Mouse (Mus musculus) embryonic facial prominence, embryonic 10.5 days (tissue): ENCODE results near the gene Lrrtm4. TPM values are rescaled to one million over a fixed set of nuclear protein-coding genes. Genes with fewer than 3 reads are reported as not detected.

Experiments
- DNase-seq: peaks from one replicate; pipeline ENCODE4 v3.0.0-alpha.2; 2017; ENCODE audit warnings: low spot score
- H3K27ac ChIP-seq: fragments of 300-500 bp; sonication (generic); replicated peaks from 2 replicates; pipeline ENCODE4 v1.5.1; 2016; ENCODE audit warnings: mild to moderate bottlenecking
- H3K27me3 ChIP-seq: fragments of 300-500 bp; sonication (generic); replicated peaks from 2 replicates; pipeline ENCODE4 v1.6.1; 2016; ENCODE audit warnings: low read depth, mild to moderate bottlenecking; ENCODE audit not compliant: poor library complexity, severe bottlenecking
- H3K36me3 ChIP-seq: fragments of 300-500 bp; sonication (generic); replicated peaks from 2 replicates; pipeline ENCODE4 v1.6.1; 2016; ENCODE audit warnings: mild to moderate bottlenecking, moderate library complexity
- H3K4me1 ChIP-seq: fragments of 300-500 bp; sonication (generic); 2 replicates; pipeline ENCODE4 v1.6.1; 2016
- H3K4me3 ChIP-seq: fragments of 300-500 bp; sonication (generic); 2 replicates; pipeline ENCODE4 v1.5.1; 2016; ENCODE audit warnings: mild to moderate bottlenecking, moderate library complexity
- H3K9me3 ChIP-seq: fragments of 300-500 bp; sonication (generic); 2 replicates; pipeline ENCODE4 v1.6.1; 2016; ENCODE audit warnings: mild to moderate bottlenecking
- WGBS: fragments of 180-500 bp; shearing (Covaris S2); methylation state at CpG from one replicate; pipeline ENCODE4 v1.1.7; 2016; 5-methylcytosine and 5-hydroxymethylcytosine counted together
- polyA plus RNA-seq: library from polyadenylated mRNA; unstranded; fragments of >200 nt; fragmentation: Nextera tagmentation; extraction: Ambion mirVana; gene quantifications from 2 replicates; pipeline ENCODE4 v1.2.1, GENCODE M21; 2016

The Lrrtm4 gene
- 0.65 and 0.75 TPM in 2 replicates for polyA plus RNA-seq

DNA sequence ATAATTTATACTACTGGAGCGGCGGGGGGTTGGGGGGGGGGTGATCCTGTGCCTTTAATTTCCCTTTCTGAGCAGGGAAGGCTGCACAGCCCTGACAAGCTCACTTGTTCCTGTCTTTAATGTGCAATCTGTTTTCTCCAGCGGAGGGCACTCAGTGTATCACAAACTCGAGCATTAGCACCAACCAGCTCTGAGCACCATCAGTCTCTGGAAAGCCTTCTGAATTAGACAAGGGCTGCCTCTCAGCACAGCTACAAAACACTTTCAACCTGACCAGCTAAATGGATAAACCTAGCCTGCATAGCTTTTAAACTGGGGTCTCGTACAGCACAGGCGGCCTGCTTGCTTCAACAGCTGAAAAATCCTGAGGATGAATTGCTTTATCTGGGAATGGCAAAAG is at the start of gene Lrrtm4:
TSS of gene Lrrtm4 (plus strand) at position 113 of the 400 bp plus-strand sequence.
- H3K36me3 ChIP-seq = no peaks in the 10 kb centered on the region
- H3K27ac ChIP-seq = no peak within 1 kb of the TSS
- peaks cover 4% of the 10 kb centered on the region; the same call in 1 of the 2 replicates for H3K4me1 ChIP-seq
- WGBS = 15% methylated on average over 6 of the region's 6 CpGs
- H3K4me3 ChIP-seq = peak within 1 kb of the TSS; percentile 53
- H3K9me3 ChIP-seq = no peaks in the 10 kb centered on the region
- H3K27me3 ChIP-seq = no peaks in the 10 kb centered on the region
- DNase-seq = peak; percentile 19

- DNase-seq = peak; percentile 16
- 3% methylated on average over 14 of the region's 14 CpGs for WGBS
- Histone ChIP-seq H3K27me3 (no peaks in the 10 kb centered on the region), H3K9me3 (no peaks in the 10 kb centered on the region), H3K27ac (no peak overlapping the region), H3K36me3 (no peaks in the 10 kb centered on the region), H3K4me3 (peak overlapping the region; percentile 53), H3K4me1 (peaks cover 4% of the 10 kb centered on the region; the same call in 1 of the 2 replicates)
Observed at GRCm38 (mm10) chr6:80019189-80019860, 648 bp downstream of the Lrrtm4 start.

- no peak for DNase-seq
- peaks cover 4% of the 10 kb centered on the region; the same call in 1 of the 2 replicates for H3K4me1 ChIP-seq
- no peak overlapping the region for H3K27ac ChIP-seq
- WGBS = 12% methylated on average over 10 of the region's 10 CpGs
- H3K9me3 ChIP-seq = no peaks in the 10 kb centered on the region
- H3K4me3 ChIP-seq = peak overlapping the region; percentile 53
- no peaks in the 10 kb centered on the region for H3K27me3 ChIP-seq
- H3K36me3 ChIP-seq = no peaks in the 10 kb centered on the region
Observed at GRCm38 (mm10) chr6:80019861-80020230, 1.2 kb downstream of the Lrrtm4 start.

DNA sequence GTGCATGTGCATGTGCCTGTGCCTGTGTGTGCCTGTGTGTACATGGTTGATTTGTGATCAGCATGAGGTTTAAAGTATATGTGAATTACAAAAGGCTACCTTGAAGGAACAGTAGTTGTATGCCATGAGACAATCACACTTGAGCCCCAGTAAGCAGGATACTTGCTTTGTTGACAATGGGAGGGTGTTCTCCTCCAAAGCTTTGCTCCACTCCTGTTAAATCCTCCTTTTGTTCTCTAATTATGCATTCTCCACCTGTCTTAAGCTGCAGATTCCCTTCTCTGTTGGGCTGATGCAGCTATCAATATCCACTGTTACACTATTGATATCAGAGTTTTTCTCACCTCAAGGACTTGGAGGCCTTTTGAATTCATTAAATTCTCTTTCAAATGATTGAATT is 38.2 kb downstream of the Lrrtm4 start:
- H3K9me3 ChIP-seq = no peaks in the 10 kb centered on the region
- H3K4me3 ChIP-seq = no peak overlapping the region
- DNase-seq = no peak
- H3K4me1 ChIP-seq = no peaks in the 10 kb centered on the region
- H3K27me3 ChIP-seq = no peaks in the 10 kb centered on the region
- H3K36me3 ChIP-seq = no peaks in the 10 kb centered on the region
- no peak overlapping the region for H3K27ac ChIP-seq

GRCm38 (mm10) chr6:80078001-80078400 is 59.3 kb downstream of the Lrrtm4 start:
- no peak for DNase-seq
- Histone ChIP-seq H3K36me3 (no peaks in the 10 kb centered on the region), H3K27me3 (no peaks in the 10 kb centered on the region), H3K4me1 (no peaks in the 10 kb centered on the region), H3K27ac (no peak overlapping the region), H3K4me3 (no peak overlapping the region), H3K9me3 (no peaks in the 10 kb centered on the region)
- 93% methylated on average over 2 of the region's 2 CpGs for WGBS

GRCm38 (mm10) chr6:80079290-80079689 is 60.6 kb downstream of the Lrrtm4 start:
- no peak overlapping the region for H3K27ac ChIP-seq
- H3K4me1 ChIP-seq = no peaks in the 10 kb centered on the region
- H3K9me3 ChIP-seq = no peaks in the 10 kb centered on the region
- H3K36me3 ChIP-seq = no peaks in the 10 kb centered on the region
- 76% methylated on average over 6 of the region's 6 CpGs for WGBS
- no peaks in the 10 kb centered on the region for H3K27me3 ChIP-seq
- H3K4me3 ChIP-seq = no peak overlapping the region
- DNase-seq = no peak

DNA sequence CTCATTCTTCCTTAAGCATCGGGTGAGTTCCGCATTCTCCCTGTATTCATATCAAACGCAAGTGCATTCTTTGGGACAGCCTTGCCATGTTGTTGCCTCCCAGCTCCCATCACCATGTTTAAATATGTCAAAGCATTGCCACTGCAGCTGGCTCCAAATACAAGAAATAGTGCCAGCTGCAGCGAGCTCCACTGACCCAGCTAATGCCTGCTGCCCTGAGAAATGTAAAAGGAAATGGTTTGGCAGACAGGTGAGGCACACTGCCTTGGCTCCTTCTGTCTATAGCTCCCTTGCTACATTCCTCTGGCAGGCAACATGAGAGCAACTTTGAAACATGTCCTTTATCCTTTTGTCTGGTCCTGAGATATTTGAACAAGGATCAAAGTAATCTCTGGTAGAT is 76.2 kb downstream of the Lrrtm4 start:
- Histone ChIP-seq H3K9me3 (no peaks in the 10 kb centered on the region), H3K4me1 (no peaks in the 10 kb centered on the region), H3K36me3 (no peaks in the 10 kb centered on the region), H3K27ac (no peak overlapping the region), H3K27me3 (no peaks in the 10 kb centered on the region), H3K4me3 (no peak overlapping the region)
- 90% methylated on average over 4 of the region's 4 CpGs for WGBS
- DNase-seq = no peak

DNA sequence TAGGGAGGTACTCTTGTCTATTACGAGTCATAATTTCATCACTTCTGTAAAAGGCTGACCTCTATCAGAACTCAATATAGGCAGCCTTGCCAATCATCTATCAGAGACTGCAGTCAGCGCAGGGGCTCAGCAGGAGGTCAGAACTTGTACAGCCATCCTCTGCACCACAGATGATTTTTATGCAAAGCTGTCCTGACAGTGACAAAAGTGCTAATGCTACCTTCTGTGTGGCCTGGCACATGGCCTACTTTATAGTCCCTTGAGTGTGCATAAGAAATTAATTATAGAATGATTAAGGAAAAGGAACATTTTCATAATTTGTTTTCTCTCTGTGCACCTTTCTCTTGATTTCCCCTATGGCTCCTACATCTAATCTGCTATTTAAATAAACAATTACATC is 86.7 kb downstream of the Lrrtm4 start:
- Histone ChIP-seq H3K4me3 (no peak overlapping the region), H3K36me3 (no peaks in the 10 kb centered on the region), H3K27me3 (no peaks in the 10 kb centered on the region), H3K4me1 (no peaks in the 10 kb centered on the region), H3K9me3 (no peaks in the 10 kb centered on the region), H3K27ac (no peak overlapping the region)
- no peak for DNase-seq
- WGBS = 82% methylated on average over 2 of the region's 2 CpGs

DNA sequence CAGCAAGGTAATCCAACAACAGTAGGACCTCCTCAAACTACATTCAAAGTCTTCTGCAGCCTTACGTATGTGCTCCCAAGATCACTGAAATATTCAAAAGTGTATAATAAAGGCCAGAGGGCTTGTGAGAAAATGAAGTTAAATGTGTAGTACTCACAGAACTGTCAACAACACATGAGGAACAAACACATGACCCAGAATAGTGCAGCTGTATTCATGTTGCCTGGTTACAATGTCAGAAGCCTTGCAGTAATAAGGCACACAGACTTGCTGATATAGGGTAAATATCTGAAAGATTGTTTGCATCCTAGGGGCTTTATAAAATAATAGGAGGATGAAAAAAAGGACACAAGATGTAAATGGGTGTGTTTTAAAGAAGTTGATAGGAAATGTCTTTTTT is 87.2 kb downstream of the Lrrtm4 start:
- 91% methylated on average over 1 of the region's 1 CpGs for WGBS

GRCm38 (mm10) chr6:80126419-80126818 is 107.7 kb downstream of the Lrrtm4 start:
- Histone ChIP-seq H3K27ac (no peak overlapping the region), H3K9me3 (no peaks in the 10 kb centered on the region), H3K4me3 (no peak overlapping the region), H3K27me3 (no peaks in the 10 kb centered on the region), H3K36me3 (no peaks in the 10 kb centered on the region), H3K4me1 (no peaks in the 10 kb centered on the region)
- no peak for DNase-seq
- 87% methylated on average over 1 of the region's 1 CpGs for WGBS

More for the DNA sequence above, 87.2 kb downstream of the Lrrtm4 start:
- Histone ChIP-seq H3K4me1 (no peaks in the 10 kb centered on the region), H3K27ac (no peak overlapping the region), H3K27me3 (no peaks in the 10 kb centered on the region), H3K9me3 (no peaks in the 10 kb centered on the region), H3K4me3 (no peak overlapping the region), H3K36me3 (no peaks in the 10 kb centered on the region)
- DNase-seq = no peak

DNA sequence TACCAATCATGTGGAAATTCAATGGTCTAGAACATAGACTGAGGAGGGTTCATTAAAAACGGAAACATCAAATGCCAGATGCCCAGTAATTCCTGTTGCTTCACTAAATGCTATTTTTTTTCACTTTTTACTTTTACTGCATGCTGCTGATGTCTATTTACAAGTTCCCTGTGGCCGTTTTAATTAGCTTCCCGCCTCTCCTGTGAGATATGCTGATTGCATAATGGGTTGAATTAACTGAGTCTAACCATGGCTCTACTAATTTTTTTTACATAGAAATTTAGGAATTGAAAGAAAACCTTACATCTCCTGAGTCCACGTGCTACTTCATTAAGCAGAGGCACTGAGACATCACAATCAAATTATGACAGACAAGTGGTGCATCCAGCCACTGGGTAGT is 143.9 kb downstream of the Lrrtm4 start:
- Histone ChIP-seq H3K4me3 (no peak overlapping the region), H3K27me3 (no peaks in the 10 kb centered on the region), H3K4me1 (no peaks in the 10 kb centered on the region), H3K27ac (no peak overlapping the region), H3K36me3 (no peaks in the 10 kb centered on the region), H3K9me3 (no peaks in the 10 kb centered on the region)
- DNase-seq = no peak
- 73% methylated on average over 4 of the region's 4 CpGs for WGBS

DNA sequence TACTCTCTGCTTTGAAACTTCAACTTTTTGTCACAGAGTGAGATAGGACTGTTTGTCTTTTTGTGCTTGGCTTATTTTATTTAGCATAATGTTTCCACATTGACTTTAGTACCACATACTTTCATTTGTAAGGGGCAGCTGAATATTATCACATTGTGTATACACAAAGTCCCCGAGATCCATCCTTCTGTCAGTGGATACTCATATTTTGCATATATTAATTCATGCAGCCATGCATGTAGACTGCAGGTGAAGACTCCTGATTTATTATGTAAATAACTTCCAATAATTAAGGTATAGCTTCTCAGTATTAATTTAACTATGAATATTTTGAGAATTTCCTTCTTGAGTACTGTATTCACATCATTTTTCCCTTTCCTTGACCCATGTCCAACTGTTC is 163.2 kb downstream of the Lrrtm4 start:
- no peak overlapping the region for H3K4me3 ChIP-seq
- DNase-seq = no peak
- no peaks in the 10 kb centered on the region for H3K36me3 ChIP-seq
- no peaks in the 10 kb centered on the region for H3K4me1 ChIP-seq
- WGBS = 89% methylated on average over 1 of the region's 1 CpGs
- H3K27ac ChIP-seq = no peak overlapping the region
- no peaks in the 10 kb centered on the region for H3K9me3 ChIP-seq
- H3K27me3 ChIP-seq = no peaks in the 10 kb centered on the region

GRCm38 (mm10) chr6:80182353-80182752 is 163.7 kb downstream of the Lrrtm4 start:
- Histone ChIP-seq H3K36me3 (no peaks in the 10 kb centered on the region), H3K4me1 (no peaks in the 10 kb centered on the region), H3K27me3 (no peaks in the 10 kb centered on the region), H3K4me3 (no peak overlapping the region), H3K27ac (no peak overlapping the region), H3K9me3 (no peaks in the 10 kb centered on the region)
- DNase-seq = no peak
- 92% methylated on average over 2 of the region's 2 CpGs for WGBS
